Mouse (Mus musculus) heart, postnatal 10 days (tissue): ENCODE measurements at regions not wholly inside any gene's neighbourhood (a gene's known extent, or its start where the extent isn't known, plus 50 kb on each side); places are given as distances from the start of the nearest gene placed in this dataset.

ENCODE experiments used
- DNase-seq, 2 experiments: peaks; one replicate each; pipeline ENCODE4 v3.0.0; 2021
- intact Hi-C: fragments of 180-260 bp; cut with DNase I; formaldehyde crosslinking; loops from one replicate; pipeline ENCODE4 v1.15.1; 2025

DNA sequence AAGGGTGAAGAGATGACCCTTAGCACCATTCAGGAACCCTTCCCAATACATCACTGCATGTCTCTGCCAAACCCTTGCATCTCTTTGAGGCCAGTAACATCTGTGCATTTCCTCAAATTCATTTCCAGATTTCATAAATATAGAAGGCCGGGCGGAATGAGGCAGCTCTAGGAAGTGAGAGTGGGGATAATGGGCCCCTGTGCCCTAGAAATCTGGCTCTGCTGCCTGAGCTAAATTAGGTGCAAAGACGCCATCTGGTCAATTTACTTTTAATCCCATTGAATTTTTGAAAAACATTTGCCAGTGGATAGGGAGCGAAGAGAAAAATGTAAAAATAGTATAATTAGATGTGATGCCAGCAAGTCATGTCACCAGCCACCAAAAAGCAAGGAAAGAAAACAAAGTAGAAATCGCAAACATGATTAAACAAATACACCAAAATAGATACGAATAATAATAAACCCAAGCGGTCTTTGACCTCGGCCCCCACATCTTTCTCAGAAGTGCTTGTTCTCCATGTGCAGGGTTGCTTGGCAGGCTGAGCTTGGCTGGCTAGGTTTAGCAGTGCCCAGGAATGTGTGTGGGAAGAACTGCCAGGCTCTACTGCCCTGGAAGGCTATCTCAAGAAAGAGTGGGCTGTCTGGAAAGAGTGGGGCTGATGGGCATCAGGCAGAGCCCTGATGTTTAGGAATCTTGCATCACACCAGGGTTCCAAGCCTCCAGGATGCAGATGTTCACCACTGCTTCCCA, 205.7 kb downstream of the Adamts15 start:
- DNase-seq = peak; percentile 28 to 46
- intact Hi-C loops = no loop called here

DNA sequence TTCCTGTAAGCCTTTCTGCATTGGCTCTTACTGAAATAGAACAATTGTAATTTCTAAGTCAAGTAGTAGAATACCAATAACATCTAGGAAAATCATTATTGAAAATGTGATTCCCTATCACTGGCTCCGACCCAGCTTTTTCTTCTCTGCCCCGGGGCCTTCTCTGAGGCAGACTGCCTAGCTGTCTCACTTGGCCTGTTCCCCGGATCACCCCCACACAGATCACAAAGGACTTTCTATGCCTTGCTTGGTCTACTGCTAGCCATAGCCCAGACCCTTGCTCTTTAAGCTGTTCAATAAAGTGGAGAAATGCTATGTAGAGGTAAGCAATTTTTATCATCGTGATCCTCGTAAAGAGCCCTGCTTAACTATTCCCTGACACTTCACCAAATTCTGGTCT, 212.1 kb downstream of the Adamts15 start:
- intact Hi-C loops = no loop called here
- DNase-seq = no peak

DNA sequence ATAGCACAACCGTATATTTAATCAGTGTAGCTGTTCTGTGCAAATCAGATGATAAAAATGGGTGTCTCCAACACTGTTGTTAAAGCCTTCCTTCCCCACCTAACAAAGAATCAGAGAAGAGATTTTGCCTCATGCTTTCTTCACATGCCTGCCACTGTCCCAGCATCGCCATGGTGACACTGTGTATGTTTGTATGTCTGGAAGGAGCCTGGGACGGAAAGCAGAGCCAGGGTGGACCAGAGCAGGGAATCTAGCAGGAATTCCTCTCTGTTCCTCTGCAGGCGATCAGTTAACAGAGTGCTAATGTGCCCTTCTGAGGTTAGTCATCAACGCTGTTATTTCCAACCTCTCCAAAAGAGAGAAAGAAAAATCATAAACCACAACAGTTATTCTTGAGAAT, 222.4 kb downstream of the Adamts15 start:
- DNase-seq = peak; percentile 51 to 61
- intact Hi-C loops = no loop called here

DNA sequence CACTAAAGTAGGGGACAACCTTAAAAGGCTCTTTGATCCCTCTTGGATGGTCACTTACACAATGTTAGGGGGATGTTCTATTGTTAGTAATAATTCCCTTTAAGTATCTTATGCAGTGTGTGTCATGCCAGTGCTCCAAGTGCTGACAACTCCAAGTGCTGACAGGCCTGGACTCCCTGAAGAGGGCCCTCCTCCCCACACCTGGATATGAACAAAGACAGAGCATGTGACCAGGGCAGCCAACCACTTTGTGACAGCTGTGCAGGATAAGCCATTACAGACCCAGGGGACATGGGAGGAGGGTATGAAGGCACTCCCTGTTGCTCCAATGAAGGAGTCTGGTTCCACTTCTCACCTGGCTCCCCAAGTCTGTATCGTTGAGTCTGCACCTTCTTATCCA, 224.7 kb downstream of the Adamts15 start:
- intact Hi-C loops = no loop called here
- DNase-seq = no peak

DNA sequence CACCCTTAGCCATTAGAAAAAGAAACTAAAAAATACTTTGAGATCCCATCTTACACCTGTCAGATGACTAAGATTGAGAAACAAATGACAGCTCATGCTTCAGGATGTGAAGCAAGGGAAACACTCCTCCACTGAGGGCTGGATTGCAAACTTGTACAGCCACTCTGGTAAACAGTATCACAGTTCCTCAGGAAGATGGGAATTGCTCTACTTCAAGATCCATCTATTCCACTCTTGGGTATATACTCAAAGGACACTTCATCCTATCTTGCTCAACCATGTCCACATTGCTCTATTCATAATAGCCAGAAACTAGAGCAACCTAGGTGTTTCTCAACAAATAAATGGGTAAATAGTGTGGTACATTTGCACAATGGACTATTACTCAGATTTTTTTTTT, 241.2 kb downstream of the Snx19 start:
- intact Hi-C loops = no loop called here

DNA sequence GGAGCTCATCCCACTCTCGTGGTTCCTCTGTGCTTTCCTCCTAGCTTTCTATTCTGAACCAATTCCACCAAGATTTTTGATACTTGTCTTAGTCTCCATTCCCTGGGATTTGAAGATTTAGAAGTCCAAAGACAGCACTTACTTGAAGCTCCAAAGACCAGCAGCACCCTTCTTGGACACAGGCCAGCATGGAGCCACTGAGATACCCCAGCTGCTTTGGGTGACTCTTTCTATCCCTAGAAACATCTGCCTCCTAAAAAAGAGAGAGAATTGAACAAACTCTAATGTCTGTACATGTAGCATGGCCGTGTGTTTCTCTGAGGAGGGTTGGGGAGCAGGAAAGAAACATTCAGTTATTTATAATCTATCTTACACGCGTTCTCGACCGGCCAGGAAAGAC, 235.5 kb downstream of the Snx19 start:
- DNase-seq = peak; percentile 6 to 22
- intact Hi-C loops = no loop called here

More for the DNA sequence above, 241.2 kb downstream of the Snx19 start:
- no peak for DNase-seq

DNA sequence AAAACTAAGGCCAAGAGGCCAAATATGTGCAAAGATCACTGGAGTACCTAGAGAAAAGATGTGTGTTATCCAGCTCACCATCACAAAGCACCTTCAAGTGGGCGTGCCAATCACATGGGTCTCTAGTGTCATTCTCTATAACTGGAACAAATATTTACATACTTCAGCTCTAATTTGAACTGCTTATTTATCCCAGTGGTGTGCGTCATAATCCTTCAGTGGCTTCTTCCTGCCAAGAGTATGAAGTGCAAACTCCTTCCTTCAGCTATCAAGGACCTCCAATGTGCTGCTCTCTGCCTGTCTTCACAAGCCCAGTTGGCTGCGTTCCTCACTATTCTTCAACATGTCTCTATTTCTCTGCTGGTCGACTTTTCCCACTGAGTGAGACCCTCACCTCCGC, 227.1 kb downstream of the Snx19 start:
- intact Hi-C loops = no loop called here
- no peak for DNase-seq

DNA sequence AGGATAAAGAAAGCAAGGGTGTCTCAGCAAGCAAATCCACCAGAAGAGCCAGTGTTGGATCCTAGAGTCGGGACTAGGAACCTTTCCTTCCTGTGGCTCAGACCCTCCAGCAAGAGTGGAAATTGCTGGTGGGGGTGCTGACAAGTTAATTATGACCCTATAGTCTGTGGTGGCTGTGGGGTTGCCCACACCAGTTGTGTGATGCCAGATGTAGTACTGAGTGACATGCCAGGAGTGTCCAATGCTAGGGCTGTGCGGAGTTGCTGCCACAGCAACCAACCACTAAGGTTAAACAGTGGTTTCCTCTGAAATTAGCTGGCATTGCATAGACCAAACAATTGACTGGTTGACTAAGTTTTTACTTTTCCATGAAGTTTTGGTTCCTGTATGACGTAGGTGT, 226.3 kb downstream of the Snx19 start:
- no peak for DNase-seq
- intact Hi-C loops = no loop called here

DNA sequence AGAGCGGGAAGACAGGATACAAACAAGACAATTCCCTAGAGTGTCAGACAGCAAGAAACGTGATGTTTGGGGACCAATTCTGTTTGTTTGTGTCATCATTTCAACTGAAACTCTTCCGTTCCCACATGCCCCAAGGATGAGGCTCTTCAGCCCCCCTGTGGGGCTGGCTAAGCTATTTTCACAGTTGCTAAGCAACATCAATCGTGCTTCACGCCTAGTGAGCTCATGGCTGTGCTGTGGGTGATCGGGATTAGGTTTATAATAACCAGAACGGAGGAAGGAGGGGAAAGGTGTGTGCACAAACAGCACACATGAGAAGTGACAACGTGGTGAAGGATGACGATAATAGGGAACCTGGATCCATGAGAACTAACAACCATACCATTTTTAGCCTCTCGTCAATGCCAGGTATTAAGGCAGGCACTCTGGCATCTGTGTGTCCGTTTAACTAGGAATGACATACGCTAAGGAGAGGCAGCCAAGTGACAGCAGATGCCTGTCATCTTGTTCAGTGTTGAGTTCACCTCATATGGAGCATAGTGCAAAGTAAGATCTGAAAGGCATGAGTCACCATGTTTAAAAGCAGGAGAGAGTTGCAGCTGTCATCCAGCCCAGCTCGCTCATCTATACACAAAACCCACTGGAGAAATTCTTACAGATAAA, 222.6 kb downstream of the Snx19 start:
- DNase-seq = no peak
- intact Hi-C loops = no loop called here

DNA sequence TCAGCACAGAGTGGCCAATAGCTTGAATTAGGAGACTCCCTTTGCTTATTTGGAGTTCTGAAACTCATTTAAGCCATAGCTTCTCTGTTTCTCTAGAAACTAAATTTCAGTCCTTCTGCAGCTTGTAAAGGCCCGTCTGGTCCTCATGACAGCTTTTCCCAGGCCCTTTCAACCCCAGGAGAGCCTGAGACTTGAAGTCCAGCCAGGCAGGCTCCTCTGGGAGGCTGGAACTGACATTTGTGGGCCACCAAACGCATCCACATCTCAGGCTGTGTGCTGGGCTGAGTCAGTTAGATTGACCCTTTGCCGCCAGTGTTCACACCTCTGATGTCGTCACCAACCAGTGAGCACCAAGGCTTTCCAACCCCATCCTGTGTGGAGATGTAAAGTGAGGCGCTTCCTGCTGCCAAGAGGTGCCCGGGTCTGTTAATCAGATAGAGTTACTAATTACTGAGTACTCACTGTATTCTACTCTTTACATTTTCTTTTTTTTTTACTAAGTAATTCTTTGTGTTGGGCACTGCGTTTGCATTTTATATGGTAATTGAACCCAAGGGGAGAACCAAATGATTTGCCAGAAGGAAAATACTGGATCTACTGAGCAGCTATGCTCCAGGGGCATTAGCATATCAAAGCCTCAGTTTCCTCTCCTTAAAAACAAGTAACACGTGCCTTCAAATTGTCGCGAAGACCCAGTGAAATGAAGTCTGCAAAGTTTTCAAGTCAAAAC, 207.0 kb downstream of the Snx19 start:
- DNase-seq = peak; percentile 58 to 66
- intact Hi-C loops = no loop called here

DNA sequence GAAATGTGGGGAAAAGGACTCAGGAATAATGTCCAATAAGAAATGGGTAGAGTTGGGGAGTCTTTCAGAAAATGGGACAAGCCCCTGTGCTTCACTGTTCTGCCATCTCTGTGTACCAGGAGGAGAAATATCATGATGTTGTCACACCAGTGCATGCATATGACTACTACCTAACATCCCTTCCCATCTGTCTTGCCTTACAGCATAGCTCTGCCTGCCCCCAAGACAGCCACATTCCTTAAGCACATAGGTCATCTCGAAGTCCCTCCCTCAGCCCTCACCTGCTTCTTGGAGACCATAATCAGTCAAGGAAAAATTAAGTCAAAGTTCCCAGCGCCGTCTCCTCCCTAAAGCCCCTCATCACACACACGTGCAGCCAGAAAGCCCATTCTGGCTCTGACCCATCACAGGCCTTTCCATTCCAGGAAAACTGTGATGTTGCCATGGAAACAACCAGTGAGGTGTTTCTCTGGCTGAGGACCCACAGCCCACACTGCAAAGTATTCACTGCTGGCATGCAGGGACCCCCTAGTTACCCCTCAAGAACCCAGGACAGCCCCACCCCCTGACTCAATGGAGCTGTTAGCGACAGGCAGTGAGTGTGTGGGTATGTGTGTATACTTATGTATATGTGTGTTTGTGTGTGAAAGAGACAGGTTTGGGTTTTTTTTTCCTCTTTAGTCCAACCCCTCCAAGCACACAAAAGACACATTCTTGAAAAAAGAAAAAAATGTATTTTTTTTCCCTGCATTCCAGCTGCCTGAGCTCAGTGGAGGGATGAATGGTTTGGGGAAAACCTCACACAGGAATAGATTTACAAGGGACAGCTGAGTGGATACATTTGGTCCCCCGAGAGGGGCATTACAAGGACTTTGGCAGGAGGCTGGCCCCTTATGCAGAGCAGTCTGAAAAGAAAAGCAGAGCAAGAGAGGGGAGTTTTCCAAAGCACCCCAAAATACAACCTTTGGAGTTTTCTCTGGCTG, 205.5 kb downstream of the Snx19 start:
- intact Hi-C loops = no loop called here

DNA sequence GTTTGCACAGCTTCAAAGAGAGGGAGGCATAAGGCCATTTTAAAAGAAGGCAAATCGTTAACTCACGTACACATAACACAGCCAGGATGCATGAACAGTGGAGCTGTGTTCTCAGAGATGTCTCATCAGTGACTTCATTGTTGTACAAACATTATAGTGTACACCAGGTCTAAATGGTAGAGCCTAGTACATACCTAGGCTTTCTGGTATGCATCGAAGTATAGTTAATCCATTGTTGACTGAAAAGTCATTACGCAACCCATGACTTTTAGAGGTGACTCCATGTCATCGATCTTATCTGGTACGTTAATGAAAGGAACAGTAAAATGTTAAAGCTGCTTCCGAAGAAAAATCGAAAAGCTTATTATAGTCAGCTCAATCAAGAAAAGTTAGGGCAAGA, 198.7 kb downstream of the Snx19 start:
- intact Hi-C loops = no loop called here
- DNase-seq = no peak

More for the DNA sequence above, 205.5 kb downstream of the Snx19 start:
- peak; percentile 35 to 46 for DNase-seq

DNA sequence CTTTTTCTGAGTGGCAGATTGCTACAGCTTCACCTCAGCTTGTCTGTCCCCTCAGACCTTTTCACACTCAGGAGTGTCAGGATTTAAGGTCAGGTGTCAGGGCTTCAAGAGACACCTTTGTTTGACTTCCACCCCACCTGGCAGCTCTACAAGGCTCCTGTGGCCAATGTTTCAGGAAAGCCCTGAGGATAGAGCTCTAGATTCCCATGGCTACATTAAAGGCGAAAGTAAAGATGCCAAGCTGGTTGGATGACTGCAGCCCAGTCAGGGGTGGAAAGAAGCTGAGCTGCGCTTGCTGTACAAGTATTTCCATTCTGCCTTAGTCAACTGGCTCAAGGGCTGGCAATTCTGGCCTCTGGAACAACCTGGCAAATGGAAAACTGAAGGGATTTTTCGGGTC, 198.2 kb downstream of the Snx19 start:
- DNase-seq = no peak
- intact Hi-C loops = no loop called here

DNA sequence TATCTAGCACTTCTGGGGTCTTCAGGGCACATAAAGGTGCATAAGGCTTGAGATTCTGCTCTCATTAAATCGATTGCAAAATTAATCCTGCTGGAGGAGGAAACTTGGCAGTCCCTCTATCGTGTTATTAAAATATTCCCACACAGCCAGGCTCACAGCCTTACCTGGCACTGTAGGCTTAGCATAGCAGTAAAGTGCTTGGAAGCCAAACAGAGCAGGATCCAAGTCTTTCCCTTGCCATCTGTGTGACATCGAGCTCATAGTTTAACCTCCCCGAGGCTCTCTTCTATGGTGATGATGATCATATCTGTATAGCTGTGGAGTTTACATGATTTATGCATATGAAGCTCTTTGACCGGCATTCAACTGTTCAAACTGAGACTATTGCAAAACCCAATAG, 197.6 kb downstream of the Snx19 start:
- intact Hi-C loops = no loop called here
- DNase-seq = no peak

DNA sequence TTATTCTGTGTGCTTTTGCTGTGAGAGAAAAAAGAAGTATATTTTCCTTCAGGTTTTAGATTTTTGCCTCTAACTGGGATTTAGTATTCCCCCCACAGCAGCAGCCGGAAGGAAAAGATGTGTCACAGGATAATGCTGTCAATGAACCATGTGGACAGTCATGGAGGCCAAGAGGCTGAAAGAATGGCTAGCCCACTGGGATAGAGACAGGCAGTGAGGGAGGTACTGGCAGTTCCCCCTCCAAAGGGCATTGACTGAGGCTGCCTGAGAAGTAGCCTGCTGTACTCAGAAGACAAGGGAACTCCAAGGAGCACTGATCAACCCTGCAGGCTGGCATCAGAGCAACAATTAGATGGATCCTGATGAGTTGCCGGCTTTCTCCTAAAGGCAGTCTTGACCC, 192.4 kb downstream of the Snx19 start:
- intact Hi-C loops = no loop called here
- DNase-seq = no peak

DNA sequence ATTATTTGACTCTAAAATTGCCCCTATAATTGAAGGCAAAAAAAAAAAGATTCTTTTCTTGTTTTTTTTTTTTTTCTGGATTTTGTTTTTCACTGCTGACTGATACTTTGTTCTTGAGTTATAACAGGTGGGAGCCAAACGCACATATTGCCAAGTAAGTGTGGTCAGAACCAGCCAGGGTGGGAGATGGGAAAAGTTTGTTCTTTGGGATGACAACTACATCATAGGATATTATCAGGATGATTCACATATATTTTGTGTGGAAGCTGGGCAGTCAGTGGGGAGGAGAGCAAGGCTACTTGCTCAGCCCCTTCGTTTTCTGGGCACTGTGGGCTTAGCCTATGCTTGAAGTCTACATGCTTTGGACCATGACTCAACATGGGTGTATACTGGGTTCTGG, 191.3 kb downstream of the Snx19 start:
- intact Hi-C loops = no loop called here
- DNase-seq = no peak

DNA sequence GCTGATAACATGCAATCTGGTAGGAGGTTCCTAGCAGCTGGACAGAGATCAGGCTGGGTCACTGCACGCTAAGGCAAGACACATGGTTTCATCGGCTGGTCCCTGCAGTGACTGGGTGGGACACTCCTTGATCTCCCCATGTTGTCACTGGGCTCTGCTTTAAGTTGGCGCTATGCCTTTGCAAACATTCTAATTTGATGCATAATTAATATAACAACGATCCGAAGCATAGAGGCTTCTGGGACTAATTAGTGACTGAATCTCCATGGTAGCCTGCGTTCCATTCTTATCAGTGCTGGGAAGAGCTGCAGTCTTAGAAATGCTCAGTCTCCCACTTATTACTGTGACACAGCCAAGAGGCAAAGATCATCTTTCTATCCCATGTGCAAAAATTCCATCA, 186.8 kb downstream of the Snx19 start:
- intact Hi-C loops = no loop called here
- peak; percentile 47 to 54 for DNase-seq

DNA sequence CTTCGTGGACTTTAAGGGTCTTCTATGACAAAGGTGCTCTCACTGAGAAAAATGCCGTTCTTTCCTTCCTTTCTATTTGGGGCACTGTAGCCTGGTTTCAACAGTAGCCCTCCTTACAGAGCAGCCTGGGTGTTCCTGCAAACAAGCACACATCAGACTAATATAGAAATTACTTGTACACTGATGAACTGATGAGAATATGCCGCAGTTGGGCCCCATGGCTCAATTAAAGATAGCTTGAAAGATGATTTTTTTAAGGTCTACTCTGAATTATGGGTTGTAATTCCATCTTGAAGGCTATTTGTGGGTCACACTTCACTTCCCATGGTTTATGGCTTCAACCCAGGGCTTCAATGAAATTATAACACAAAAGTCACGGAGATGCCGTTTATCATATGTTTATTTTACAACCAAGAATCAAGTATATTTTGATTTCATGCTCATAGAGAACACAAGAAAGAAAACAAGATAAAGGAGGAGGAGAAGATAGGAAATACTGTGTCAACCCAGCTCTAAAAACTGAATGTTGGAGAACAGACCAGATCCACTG, 186.2 kb downstream of the Snx19 start:
- intact Hi-C loops = no loop called here
- no peak for DNase-seq

DNA sequence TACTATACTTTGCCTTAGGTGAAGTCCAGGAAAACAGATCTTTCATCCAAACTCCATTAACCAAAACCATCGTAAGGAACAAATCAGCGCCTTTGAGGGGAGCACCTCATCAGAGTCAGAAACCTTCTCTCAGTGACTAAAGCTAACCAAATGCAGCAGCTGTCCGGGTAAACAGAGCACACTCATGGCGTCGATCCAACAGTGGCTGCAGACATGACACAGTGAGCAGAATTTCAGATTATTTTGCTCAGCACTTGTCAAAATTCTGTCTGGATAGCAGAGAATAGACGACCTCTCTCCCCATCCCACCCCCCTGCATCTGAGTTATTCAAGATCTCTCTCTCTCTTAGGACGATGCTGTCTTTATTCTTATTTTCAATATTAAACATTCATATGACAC, 183.4 kb downstream of the Snx19 start:
- peak; percentile 23 to 35 for DNase-seq
- intact Hi-C loops = no loop called here

DNA sequence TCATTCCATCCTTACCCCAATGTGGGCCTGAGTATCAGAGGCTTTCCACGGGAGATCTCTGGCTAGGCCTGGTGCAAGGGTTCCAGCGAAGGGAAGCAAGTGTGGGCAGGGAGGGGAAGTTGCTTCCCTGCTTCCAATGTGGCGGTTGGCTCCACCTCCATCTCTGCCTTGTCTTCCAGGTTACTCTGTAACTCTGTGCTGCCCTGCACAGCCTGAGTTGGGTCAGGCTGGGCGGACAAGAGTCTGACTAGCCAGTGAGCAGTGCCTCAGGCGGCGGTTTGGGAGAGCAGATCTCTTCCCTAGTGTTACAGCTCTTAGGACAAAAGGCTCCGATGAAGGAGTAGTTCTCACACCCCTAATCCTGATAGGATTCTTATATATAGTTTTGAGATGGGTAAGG, 172.8 kb downstream of the Snx19 start:
- DNase-seq = no peak
- intact Hi-C loops = no loop called here
